Mouse (Mus musculus): ENCODE results near the gene Itgb1bp1.

The Itgb1bp1 gene

DNA sequence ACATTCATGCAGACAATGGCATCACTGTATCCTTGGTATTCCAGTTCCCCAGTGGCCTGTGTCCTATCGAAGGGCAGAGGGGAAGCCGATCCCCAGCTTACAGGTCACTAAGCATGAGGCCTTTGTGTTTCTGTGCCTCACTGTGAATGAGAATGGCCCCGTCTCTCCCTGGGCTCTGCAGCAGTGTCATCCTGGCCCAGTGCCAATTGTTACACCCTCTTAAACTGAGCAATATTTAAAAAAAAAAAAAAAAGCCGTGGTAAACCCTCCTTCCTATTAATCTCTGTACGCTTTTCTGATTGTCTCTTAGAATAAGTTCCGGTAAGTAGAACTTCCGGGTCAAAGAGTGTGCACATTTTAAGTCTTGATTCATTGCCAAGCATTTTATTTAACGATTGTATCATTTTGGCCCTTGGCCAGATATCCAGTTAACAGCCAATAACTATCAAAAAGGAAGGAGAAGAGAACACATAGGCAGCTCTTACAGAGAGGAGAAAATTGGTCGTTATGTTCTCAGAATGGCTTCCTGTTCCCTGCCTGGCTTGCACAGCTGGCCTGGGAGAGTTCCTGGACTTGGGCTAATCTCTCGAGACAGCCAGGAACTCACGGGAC is 81.3 kb downstream of the Itgb1bp1 start:
- no peak for DNase-seq (ENCODE audit: extremely low spot score, low spot score)

DNA sequence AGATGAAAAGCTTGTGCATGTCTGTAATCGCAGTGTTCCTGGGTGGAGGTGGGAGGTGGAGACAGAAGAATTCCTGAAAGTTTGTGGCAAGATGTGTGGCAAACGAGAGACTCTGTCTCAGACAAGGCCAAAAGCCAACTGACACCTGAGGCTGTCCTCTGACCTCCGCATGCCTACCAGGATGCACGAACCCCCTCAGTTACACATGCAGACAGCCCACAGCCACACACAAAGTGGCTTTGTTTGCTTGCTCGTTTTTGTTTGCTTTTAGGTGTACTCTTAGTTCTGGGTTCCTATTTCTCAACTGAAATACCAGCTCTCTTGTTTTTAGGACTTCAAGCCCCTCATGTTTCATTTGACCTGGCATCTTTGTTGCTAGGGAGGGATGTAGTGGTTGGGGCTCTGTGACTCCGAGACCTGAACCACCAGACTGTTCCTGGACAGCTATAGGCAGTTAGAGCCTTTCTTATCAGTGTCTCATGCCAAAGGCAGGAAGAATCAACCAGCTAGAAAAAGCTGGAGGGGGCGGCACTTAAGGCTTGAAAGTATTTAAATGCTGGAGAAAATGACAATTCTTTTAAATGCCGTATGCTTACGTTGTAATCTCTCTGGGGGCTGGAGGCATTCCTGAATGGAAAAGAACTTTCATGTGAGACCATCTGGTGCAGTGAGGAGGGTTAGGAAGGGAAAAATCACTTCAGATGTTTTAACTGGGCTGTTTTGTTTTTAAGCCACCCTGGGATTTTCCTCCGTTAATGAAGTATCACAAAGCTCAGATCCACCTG is 84.4 kb downstream of the Itgb1bp1 start:
- no peak for DNase-seq (ENCODE audit: extremely low spot score, low spot score)

DNA sequence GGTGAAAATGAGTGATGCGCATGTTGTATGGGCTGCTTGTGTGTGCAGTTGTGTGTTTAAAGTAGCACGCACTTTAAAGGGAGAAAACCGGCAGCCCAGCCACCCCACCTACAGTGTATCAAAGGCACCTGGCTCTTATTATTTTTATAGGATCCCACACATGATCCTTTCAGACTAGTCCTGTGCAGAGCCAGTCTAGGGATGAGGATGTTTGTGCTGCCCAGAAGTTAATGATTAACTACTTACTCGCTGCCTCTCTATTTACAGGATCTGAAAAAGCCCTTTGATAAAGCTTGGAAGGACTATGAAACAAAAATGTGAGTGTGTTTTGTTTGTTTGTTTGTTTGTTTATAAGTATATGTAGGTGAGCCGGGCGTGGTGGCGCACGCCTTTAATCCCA is 85.5 kb downstream of the Itgb1bp1 start:
- no peak for DNase-seq (ENCODE audit: extremely low spot score, low spot score)

DNA sequence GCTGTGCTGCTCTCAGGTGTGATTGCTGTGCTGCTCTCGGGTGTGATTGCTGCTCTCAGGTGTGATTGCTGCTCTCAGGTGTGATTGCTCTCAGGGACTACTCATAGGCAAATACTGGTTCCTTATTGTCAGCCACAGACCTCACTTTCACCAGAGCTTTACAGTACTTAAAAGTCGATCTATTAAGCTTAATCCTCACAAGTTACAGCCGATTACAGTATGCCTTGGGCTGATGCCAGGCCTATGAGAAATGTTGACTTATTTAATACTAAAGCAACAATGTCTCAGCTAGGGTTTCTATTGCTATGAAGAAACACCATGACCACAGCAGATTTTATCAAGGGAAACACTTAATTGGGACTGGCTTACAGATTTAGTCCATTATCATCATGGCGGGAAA is 89.7 kb downstream of the Itgb1bp1 start:
- DNase-seq (ENCODE audit: extremely low spot score, low spot score), result no peak

DNA sequence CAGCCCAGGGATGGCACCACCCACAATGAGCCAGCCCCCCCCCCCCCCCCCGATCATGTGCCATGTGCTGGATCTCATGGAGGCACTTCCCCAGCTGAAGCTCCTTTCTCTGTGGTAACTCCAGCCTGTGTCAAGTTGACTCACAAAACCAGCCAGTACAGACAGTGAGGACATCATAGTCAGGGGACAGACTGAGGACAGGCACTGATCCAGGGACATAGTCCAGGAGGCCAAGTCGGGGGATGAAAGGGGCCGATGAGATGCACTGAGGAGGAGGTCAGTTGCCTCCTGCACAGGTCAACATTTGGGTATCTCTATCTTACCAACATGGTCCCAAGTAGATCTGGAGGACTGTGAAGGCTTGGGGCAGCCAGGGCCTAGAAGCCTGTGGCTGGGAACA is 90.6 kb downstream of the Itgb1bp1 start:
- DNase-seq (ENCODE audit: extremely low spot score, low spot score), result no peak

DNA sequence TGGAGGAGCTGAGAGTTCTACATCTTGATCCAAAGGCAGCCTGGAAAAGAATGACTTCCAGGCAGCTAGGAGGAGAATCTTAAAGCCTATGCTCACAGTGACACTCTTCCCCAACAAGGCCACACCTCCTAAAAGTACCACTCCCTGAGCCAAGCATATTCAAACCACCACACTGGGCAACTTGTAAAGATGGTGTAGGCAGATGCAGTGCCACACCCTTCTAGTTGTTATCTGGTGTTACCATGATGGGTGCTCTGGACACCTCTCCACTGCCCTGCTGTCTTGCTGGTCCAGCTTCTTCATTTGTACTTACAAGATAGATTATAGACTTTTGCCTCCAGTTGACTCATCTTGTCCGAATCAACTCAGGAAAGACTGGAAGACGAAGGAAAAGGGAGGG is 94.5 kb downstream of the Itgb1bp1 start:
- no peak for DNase-seq (ENCODE audit: extremely low spot score, low spot score)

Data from neural tube, embryonic 10.5 days (tissue).